Mouse (Mus musculus) CH12.LX (cell line): Measurements from ENCODE around the gene Cers6.

ENCODE experiments used
- CTCF ChIP-seq, 2 experiments: IDR thresholded peaks in 1 of 2; conservative IDR thresholded peaks in 1 of 2; 2 replicates each; pipeline ENCODE4 v1.5.1; 2011 to 2012; ENCODE audit warnings: low read depth in 2 of 2, low read length in 2 of 2, improper control_type of control experiment in 1 of 2, inconsistent platforms in 1 of 2, mild to moderate bottlenecking in 1 of 2, moderate library complexity in 1 of 2
- HCFC1 ChIP-seq: IDR thresholded peaks from 2 replicates; pipeline ENCODE4 v1.6.1; 2012; ENCODE audit warnings: low read depth, mild to moderate bottlenecking, inconsistent platforms, low read length, improper control_type of control experiment
- JUND ChIP-seq: conservative IDR thresholded peaks from 2 replicates; pipeline ENCODE4 v1.6.1; 2011; ENCODE audit warnings: low read depth, low read length, improper control_type of control experiment
- SIN3A ChIP-seq: IDR thresholded peaks from 2 replicates; pipeline ENCODE4 v1.6.1; 2012; ENCODE audit warnings: low read length, improper control_type of control experiment, inconsistent platforms

DNA sequence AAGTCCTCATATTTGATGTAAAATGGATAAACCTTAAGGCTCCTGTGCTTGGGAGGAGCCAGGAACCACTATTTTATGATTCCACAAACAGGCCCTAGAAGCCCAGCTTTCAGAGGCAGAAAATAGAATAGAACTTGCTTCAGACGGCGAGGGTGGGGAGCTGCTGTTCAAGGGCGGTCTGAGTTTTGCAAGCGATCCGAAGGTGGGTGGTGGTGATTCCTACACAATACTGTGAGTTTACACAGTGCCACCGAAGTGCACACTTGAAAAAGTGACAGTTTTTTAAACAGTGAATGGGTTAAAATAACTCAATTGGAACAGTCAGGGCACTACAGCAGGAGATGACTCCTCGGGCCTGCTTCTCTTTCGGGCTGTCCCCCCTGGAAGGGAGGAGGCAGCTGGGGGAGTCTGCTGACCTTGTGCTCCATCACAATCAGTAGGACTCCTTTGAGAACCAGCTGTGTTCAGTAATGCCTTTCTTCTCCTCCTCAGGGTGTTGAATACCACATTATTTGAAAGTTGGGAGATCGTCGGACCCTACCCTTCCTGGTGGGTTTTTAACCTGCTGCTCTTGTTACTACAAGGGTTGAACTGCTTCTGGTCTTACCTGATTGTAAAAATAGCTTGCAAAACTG lies 243.4 kb downstream of the Cers6 start:
- TF ChIP-seq HCFC1 (no peak), CTCF (conservative IDR thresholded peaks at IDR 0.05 in 1 of 2, IDR thresholded peaks at IDR 0.05 in 1 of 2; ENCODE audit: low read depth in 2 of 2, low read length in 2 of 2) (no peak), JUND (no peak), SIN3A (no peak)
